Mouse (Mus musculus) midbrain, embryonic 11.5 days (tissue): ENCODE data around the gene Gm9837. TPM values are rescaled to one million over a fixed set of nuclear protein-coding genes. Genes with fewer than 3 reads are reported as not detected.
A peak's percentile ranks its signal among the peaks of the same experiment; 100 is the strongest.

ENCODE experiments used
- ATAC-seq: fragments of 200-750 bp; cut with Nextera tagmentation; 2 replicates; pipeline ENCODE4 v1.8.0; 2017; ENCODE audit warnings: moderate TSS enrichment, moderate library complexity; ENCODE audit not compliant: low FRiP score
- DNase-seq: peaks from one replicate; pipeline ENCODE4 v3.0.0; 2015; ENCODE audit warnings: low spot score; ENCODE audit errors: missing footprints
- H3K27ac ChIP-seq: fragments of 300-500 bp; sonication (generic); 2 replicates; pipeline ENCODE4 v1.5.1; 2014; ENCODE audit warnings: low read depth, low read length
- H3K27me3 ChIP-seq: fragments of 300-500 bp; sonication (generic); 2 replicates; pipeline ENCODE4 v1.6.1; 2014; ENCODE audit warnings: mild to moderate bottlenecking, low read length, moderate library complexity, mixed read lengths; ENCODE audit not compliant: control insufficient read depth, insufficient read depth
- H3K36me3 ChIP-seq: fragments of 300-500 bp; sonication (generic); 2 replicates; pipeline ENCODE4 v1.6.1; 2014; ENCODE audit warnings: mild to moderate bottlenecking, low read length, moderate library complexity, mixed read lengths; ENCODE audit not compliant: control insufficient read depth, insufficient read depth
- H3K4me1 ChIP-seq: fragments of 300-500 bp; sonication (generic); 2 replicates; pipeline ENCODE4 v1.6.1; 2014; ENCODE audit warnings: low read length; ENCODE audit not compliant: control insufficient read depth, insufficient read depth
- H3K4me2 ChIP-seq: fragments of 300-500 bp; sonication (generic); 2 replicates; pipeline ENCODE4 v1.6.1; 2014; ENCODE audit warnings: mild to moderate bottlenecking, moderate library complexity
- H3K4me3 ChIP-seq: fragments of 300-500 bp; sonication (generic); 2 replicates; pipeline ENCODE4 v1.5.1; 2014; ENCODE audit warnings: low read depth, low read length
- H3K9ac ChIP-seq: fragments of 300-500 bp; sonication (generic); 2 replicates; pipeline ENCODE4 v1.6.1; 2014; ENCODE audit warnings: low read length
- H3K9me3 ChIP-seq: fragments of 300-500 bp; sonication (generic); 2 replicates; pipeline ENCODE4 v1.6.1; 2016; ENCODE audit warnings: low read length; ENCODE audit not compliant: control insufficient read depth
- WGBS: fragments of 180-500 bp; shearing (Covaris S2); extraction: QIAGEN DNeasy Blood & Tissue Kit; methylation state at CpG from one replicate; pipeline ENCODE4 v1.1.7; 2014; 5-methylcytosine and 5-hydroxymethylcytosine counted together
- polyA plus RNA-seq: library from polyadenylated mRNA; unstranded; fragments of >200 nt; fragmentation: Nextera tagmentation; extraction: Ambion mirVana; gene quantifications from 2 replicates; pipeline ENCODE4 v1.2.1, GENCODE M21; 2014

Gm9837 gene
- polyA plus RNA-seq, 1 experiment from 2014 or later = not detected

- Histone ChIP-seq H3K27ac (no peak overlapping the region), H3K4me3 (no peak overlapping the region), H3K36me3 (no peaks in the 10 kb centered on the region), H3K9me3 (no peaks in the 10 kb centered on the region), H3K4me2 (no peak overlapping the region), H3K9ac (no peak overlapping the region), H3K4me1 (peaks cover 6% of the 10 kb centered on the region; the same call in 1 of the 2 replicates), H3K27me3 (peaks cover 71% of the 10 kb centered on the region)
- ATAC-seq = no peak
- 17% methylated on average over 5 of the region's 5 CpGs for WGBS
- no peak for DNase-seq
Observed at GRCm38 (mm10) chr11:53461727-53462126, 8.6 kb downstream of the Gm9837 start.

- ATAC-seq (no peak), DNase-seq (no peak)
- H3K4me3 ChIP-seq = no peak overlapping the region
- no peaks in the 10 kb centered on the region for H3K36me3 ChIP-seq
- H3K9me3 ChIP-seq = no peaks in the 10 kb centered on the region
- WGBS = 82% methylated on average over 3 of the region's 3 CpGs
- no peak overlapping the region for H3K27ac ChIP-seq
- H3K27me3 ChIP-seq = peaks cover 62% of the 10 kb centered on the region
- no peak overlapping the region for H3K9ac ChIP-seq
- peaks cover 6% of the 10 kb centered on the region; the same call in 1 of the 2 replicates for H3K4me1 ChIP-seq
- H3K4me2 ChIP-seq = no peak overlapping the region
Observed at GRCm38 (mm10) chr11:53460192-53460591, 10.1 kb downstream of the Gm9837 start.

GRCm38 (mm10) chr11:53458996-53459395, 11.3 kb downstream of the Gm9837 start:
- Histone ChIP-seq H3K27me3 (peaks cover 50% of the 10 kb centered on the region), H3K4me2 (no peak overlapping the region), H3K9ac (no peak overlapping the region), H3K4me1 (peaks cover 6% of the 10 kb centered on the region; the same call in 1 of the 2 replicates), H3K27ac (no peak overlapping the region), H3K36me3 (no peaks in the 10 kb centered on the region), H3K9me3 (no peaks in the 10 kb centered on the region), H3K4me3 (no peak overlapping the region)
- no peak for ATAC-seq
- no peak for DNase-seq
- WGBS = 50% methylated on average over 3 of the region's 3 CpGs

GRCm38 (mm10) chr11:53457372-53457954, 12.8 kb downstream of the Gm9837 start:
- H3K36me3 ChIP-seq = no peaks in the 10 kb centered on the region
- H3K9ac ChIP-seq = peak overlapping the region; percentile 62
- H3K4me2 ChIP-seq = peak overlapping the region; percentile 83
- no peak overlapping the region for H3K27ac ChIP-seq
- DNase-seq (peak; percentile 88), ATAC-seq (peak; percentile 19; the same call in 1 of the 2 replicates)
- WGBS = 4% methylated on average over 29 of the region's 29 CpGs
- H3K9me3 ChIP-seq = no peaks in the 10 kb centered on the region
- 0 out of 2 replicates have a peak, but pooled peaks cover 3% of the 10 kb centered on the region for H3K4me1 ChIP-seq
- H3K27me3 ChIP-seq = peaks cover 34% of the 10 kb centered on the region
- peak overlapping the region; percentile 43 for H3K4me3 ChIP-seq

GRCm38 (mm10) chr11:53456474-53457371, 13.6 kb downstream of the Gm9837 start, which contains the start of the genes Gm10447 and Shroom1:
TSS of gene Gm10447 (minus strand) at chr11:53457110.
TSS of gene Shroom1 (plus strand) at chr11:53457205.
- Histone ChIP-seq H3K27ac (no peak within 1 kb of the TSS), H3K4me1 (0 out of 2 replicates have a peak, but pooled peaks cover 3% of the 10 kb centered on the region), H3K36me3 (no peaks in the 10 kb centered on the region), H3K4me2 (peak within 1 kb of the TSS; percentile 83), H3K9ac (peak within 1 kb of the TSS; percentile 62), H3K4me3 (peak within 1 kb of the TSS; percentile 43), H3K9me3 (no peaks in the 10 kb centered on the region), H3K27me3 (peaks cover 27% of the 10 kb centered on the region)
- ATAC-seq (peak; percentile 75), DNase-seq (peak; percentile 94)
- WGBS = 6% methylated on average over 42 of the region's 42 CpGs

GRCm38 (mm10) chr11:53453031-53453430, 17.2 kb downstream of the Gm9837 start:
- H3K4me3 ChIP-seq = no peak overlapping the region
- H3K4me1 ChIP-seq = 0 out of 2 replicates have a peak, but pooled peaks cover 3% of the 10 kb centered on the region
- 85% methylated on average over 5 of the region's 5 CpGs for whole genome bisulfite sequencing
- no peak overlapping the region for H3K27ac ChIP-seq
- H3K36me3 ChIP-seq = no peaks in the 10 kb centered on the region
- DNase-seq (no peak), ATAC-seq (no peak)
- no peak overlapping the region for H3K4me2 ChIP-seq
- H3K27me3 ChIP-seq = peaks cover 17% of the 10 kb centered on the region
- no peaks in the 10 kb centered on the region for H3K9me3 ChIP-seq
- H3K9ac ChIP-seq = no peak overlapping the region

GRCm38 (mm10) chr11:53452396-53452795, 17.9 kb downstream of the Gm9837 start:
- DNase-seq = no peak
- H3K4me1 ChIP-seq = 0 out of 2 replicates have a peak, but pooled peaks cover 1% of the 10 kb centered on the region
- no peaks in the 10 kb centered on the region for H3K36me3 ChIP-seq
- no peak overlapping the region for H3K4me3 ChIP-seq
- H3K27me3 ChIP-seq = peaks cover 11% of the 10 kb centered on the region
- no peak for ATAC-seq
- no peaks in the 10 kb centered on the region for H3K9me3 ChIP-seq
- H3K4me2 ChIP-seq = no peak overlapping the region
- no peak overlapping the region for H3K9ac ChIP-seq
- no peak overlapping the region for H3K27ac ChIP-seq
- 97% methylated on average over 9 of the region's 9 CpGs for WGBS

GRCm38 (mm10) chr11:53451361-53451760, 18.9 kb downstream of the Gm9837 start:
- no peaks in the 10 kb centered on the region for H3K4me1 ChIP-seq
- 63% methylated on average over 2 of the region's 2 CpGs for WGBS
- no peaks in the 10 kb centered on the region for H3K9me3 ChIP-seq
- H3K27me3 ChIP-seq = peaks cover 2% of the 10 kb centered on the region; the same call in 1 of the 2 replicates
- no peak overlapping the region for H3K27ac ChIP-seq
- H3K36me3 ChIP-seq = no peaks in the 10 kb centered on the region
- DNase-seq (no peak), ATAC-seq (no peak)
- no peak overlapping the region for H3K4me2 ChIP-seq
- no peak overlapping the region for H3K4me3 ChIP-seq
- H3K9ac ChIP-seq = no peak overlapping the region
